Mouse (Mus musculus) frontal cortex, adult 2 months (tissue): Measurements from ENCODE around the gene Cnih1. TPM values are rescaled to one million over a fixed set of nuclear protein-coding genes. Genes with fewer than 3 reads are reported as not detected.
"Not testable (repeated sequence)": the region's sequence is repeated elsewhere in the genome, so short reads cannot be mapped to it uniquely, and the experiment has no call there.

ENCODE experiments used
- DNase-seq, 2 experiments: peaks; one replicate each; pipeline ENCODE4 v3.0.0; 2022; ENCODE audit warnings: low spot score in 1 of 2; ENCODE audit errors: extremely low spot score in 1 of 2
- polyA plus RNA-seq: library from polyadenylated mRNA; depleted of rRNA; stranded (reverse); fragments of >200 nt; gene quantifications from 2 replicates; pipeline ENCODE4 v1.2.3, GENCODE M21; 2012; rRNA removed

Gene Cnih1
- 105 and 117 TPM in 2 replicates for polyA plus RNA-seq

GRCm38 (mm10) chr14:46787787-46788504, at the start of gene Cnih1:
TSS of gene Cnih1 (minus strand) at chr14:46788411.
- DNase-seq: peak; percentile 56 to 93

- DNase-seq: peak in 1 of 2 experiments; percentile 38
Observed at GRCm38 (mm10) chr14:46832354-46833272, 44.4 kb upstream of the Cnih1 start.

DNA sequence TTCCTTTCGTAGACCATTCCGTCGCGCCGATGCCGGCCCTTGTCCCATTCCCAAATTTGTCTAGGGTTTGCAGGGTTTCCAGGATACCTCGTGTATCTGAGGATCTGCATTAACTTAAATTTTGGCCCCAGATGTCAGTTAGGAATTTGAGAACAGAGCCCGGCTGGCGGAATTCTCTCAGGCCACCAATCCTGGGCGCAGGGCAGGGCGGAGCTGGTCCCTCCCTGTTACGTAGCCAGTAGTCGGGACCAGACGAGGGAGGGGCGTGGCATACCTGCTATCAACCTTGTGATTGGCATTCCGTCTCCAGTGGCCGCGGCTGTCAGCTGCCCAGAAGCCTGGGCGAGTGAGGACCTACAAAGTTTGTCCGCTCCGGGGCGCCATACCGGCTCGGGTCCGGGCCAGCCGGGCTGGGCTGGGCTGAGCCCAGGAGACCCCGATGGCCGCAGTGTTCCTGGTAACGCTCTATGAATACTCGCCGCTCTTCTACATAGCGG, 43.7 kb upstream of the Cnih1 start, which contains the start of gene Cgrrf1:
TSS of gene Cgrrf1 (plus strand) at position 289 of the 497 bp plus-strand sequence.
- DNase-seq: peak; percentile 92 to 95

- no peak for DNase-seq
Observed at GRCm38 (mm10) chr14:46831295-46831694, 43.1 kb upstream of the Cnih1 start.

DNA sequence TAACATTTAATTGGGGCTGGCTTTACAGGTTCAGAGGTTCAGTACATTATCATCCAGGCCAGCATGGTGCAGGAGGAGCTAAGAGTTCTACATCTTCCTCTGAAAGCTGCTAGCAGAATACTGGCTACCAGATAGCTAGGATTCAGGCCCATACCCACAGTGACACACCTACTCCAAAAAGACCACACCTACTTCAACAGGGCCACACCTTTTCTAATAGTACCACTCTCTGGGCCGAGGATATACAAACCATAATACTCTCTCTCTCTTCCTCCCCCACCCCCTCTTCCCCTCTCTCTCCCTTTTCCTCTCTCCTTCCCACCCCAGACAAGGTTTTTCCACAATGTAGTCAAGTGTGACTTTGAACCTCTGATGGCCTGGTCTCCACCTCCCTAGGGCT, 39.2 kb upstream of the Cnih1 start:
- no peak for DNase-seq

DNA sequence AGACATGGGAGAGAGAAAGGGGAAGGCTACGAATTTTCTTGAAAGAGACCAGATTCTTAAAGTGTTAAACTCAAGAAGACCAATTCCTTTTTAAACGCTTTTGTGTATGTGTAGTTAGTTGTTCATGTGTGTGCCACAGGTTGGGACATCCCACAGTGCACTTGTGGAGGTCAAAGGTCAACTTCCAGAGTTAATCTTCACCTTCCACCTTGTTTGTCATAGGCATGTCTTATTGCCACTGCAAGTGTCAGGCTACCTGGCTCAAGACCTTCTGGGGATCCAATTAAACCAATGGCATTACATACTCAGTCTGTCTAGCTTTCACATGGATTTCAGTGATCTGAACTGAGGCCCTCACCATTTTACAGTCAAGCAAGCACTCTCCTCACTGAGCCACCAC, 35.8 kb upstream of the Cnih1 start:
- no peak for DNase-seq

DNA sequence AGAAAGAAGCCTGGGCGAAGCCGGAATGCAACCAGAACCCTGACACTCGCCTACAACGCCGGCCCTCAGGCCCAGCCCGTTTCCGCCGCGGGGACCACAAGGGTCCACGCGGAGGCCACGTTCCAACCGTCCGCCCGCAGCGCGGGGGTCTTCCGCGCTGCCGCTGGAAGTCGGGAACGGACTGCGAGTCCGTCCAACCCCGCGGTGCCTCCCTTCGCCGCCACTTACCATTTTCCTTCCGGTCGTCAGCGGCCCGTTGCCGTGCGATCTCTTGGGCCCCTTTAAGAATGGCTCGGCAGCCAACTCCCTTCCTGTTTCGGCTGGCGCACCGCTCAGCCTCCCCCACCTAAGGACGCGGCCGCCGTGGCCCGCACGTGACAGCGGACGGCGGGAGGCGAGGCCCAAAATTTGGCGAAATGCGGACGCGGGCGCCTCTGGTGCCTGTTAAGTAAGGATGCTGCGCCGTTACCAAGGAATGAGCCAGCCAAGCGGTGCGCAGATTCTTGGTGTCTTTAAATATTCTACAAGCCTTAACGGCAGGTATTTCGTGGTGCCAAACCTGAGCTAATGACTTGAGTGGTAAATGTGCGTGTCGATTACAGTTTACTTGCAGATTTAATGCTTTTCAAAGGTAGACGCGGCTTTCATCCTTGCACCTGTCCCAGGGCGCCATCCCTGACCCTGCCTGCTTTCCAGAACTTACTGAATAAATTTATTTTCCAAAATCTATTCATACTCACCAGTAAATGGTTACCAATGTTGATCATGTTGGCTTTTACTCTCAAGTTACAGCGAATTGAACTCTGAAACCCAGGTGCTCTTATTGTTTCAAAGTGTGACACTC, 33.9 kb upstream of the Cnih1 start, which contains the start of gene Gmfb:
TSS of gene Gmfb (minus strand) at position 370 of the 844 bp plus-strand sequence.
- peak; percentile 93 to 98 for DNase-seq

DNA sequence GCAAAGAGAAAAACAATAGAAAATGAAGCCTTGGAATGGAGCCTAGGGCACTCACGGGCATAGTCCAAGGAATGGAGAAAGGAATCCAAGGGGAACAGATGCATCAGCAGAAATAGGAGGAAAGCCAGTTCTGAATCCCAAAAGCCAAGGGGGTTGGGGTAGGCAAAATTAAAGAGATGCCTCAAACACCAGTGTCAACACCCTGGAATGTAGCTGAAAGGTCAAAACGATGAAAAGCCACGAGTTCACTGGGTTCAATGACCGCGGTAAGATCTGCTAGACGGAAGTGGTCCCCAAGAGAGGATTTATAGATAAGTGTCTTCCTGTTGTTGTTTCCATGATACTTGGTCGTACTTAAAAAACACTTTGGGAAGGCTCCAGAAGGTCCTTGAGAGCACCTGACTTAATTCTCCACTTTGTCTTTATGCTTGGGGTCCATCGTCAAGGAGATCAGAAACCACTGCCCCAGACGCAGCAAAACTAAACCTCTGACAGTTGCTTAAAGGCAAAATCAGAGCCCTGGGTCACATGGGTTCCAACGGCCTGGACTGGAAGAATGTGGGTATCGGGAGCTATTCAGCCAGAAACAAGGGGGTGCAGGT, 33.2 kb upstream of the Cnih1 start:
- DNase-seq: peak in 1 of 2 experiments; percentile 46

DNA sequence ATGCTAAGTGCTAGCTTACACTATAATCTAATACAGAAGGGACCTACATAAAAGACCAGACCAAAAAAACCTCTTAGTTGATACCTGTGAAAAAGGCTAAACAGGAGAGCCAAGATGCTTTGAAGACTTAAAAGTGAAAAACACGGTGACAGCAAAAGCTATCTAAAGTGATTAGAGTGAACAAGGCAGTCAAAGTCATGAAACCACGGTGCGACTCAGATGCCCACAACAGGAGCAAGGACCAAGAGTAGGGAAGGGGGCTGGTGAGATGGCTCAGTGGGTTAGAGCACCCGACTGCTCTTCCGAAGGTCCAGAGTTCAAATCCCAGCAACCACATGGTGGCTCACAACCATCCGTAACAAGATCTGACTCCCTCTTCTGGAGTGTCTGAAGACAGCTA, 31.8 kb upstream of the Cnih1 start:
- DNase-seq: not testable (repeated sequence)

DNA sequence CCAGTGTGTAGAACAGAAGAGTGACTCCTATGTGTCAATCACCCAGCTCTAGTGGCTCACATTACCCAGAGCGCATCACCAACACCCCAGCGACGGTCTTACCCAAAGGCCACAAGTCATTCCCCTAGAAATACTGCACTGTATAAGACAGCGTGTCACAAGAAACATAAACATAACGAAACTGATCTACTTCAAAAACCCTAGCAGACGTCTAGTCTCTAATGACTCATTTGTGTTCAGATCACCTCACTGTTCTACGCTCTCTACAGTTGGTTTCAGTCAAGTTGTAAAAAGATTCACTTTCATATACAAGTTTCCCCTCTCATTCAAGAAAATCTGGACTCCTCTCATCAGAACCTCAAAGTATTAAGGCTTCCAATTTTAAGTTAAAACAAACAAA, 30.5 kb upstream of the Cnih1 start:
- DNase-seq: no peak

DNA sequence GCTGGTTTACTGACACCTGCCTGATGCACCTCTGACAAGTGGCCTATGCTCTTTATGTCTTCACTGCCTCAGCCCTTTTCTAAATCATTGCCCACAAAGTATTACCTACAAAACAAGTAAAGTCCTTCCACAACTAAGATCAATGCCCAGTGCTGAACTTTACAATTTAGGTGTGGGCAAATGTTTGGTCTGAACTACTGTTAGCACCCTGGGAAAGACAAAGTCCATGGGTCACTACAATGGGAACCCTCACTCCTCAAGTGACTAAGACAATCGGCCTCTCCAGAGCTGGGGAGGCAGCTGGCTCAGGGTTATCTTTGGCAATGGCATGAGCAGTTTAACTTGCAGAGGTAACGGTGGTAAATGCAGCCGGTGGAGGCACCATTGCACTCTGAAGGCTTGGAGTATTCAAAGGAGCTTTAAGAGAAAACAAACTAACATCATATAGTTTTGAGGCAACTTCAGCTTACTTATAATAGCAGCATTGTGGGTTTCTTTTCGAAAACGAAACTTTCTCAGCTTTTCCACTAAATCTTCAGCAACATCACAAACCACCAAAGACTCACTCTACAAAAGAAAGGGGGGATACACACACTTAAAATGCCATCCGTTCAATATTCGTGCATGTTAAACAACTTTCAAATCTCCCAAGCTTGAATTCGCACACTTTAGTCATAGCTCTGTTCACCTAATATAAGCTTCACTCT, 28.9 kb upstream of the Cnih1 start:
- DNase-seq: no peak

DNA sequence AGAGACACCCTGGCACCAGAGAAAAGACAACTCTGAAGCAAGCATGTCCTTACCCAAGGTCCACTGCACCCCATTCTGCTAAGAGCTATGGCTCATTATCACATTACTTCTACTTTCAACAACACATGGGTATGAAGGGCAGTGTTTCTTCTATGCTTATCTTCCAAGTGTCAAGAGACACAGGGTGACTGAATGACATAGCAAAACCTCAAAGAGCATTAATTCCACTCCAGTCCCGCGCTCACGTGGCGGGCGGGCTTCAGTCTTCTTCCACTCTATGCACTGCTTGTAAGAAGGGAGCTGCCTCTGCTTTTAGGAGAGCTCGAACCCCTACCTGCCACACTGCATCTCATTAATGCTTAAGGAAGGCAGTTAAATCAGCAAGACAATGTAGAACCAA, 27.4 kb upstream of the Cnih1 start:
- no peak for DNase-seq

DNA sequence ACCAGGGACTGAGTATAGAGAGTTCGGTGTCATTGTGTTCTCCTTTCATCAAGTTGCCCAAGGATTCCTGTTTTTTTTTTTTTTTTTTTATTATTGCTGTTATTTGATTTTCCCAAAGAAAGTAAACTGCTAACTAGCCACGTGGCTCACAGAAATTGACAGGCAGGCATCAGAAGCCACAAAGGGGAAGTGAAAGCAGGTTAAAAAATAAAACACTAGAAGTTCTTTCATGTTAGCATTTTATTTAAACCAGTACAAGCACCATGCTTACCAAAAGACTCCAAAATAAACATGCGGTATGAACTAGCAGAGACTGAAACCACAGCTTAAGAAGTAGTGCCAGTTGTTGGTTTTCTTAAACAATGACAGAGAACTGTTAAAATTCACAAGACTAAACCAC, 19.7 kb upstream of the Cnih1 start:
- no peak for DNase-seq

DNA sequence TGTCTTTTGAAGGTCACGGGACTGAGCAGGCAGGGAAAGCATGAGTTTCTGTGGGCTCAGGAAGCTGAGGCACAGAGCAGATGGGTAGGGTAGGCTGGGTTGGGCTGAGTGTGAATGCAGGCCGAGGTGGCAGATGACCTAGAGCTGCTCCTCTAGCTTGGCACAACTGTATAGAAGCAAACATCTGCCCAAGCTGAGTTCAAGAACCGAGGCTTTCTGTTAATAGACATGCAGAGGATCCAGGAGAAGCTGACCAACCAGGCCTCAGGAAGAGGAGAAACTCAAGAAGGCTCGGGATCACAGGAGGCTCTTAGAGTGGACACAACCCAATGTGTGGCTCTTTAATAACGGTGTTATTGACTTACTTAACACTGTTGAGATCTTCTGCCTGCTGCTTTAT, 18.0 kb upstream of the Cnih1 start:
- no peak for DNase-seq

GRCm38 (mm10) chr14:46803791-46804190, 15.6 kb upstream of the Cnih1 start:
- DNase-seq: no peak

DNA sequence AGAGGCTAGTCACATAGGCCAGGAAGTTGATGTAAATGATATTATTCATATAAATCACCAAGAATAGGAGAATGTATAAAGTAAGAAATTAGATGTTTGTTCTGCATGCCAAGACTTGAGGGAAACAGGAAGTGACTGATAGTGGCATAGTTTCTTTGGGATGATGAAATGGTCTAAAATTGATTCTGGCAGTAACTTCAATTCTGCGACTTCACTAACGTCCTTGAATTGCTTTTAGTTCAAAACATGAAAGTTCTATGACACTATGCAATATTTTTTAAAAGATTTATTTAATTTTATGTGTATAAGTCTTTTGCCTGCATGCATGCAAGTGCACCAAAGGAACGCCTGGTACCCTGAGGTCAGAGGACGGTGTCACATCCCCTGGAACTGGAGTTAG, 15.0 kb upstream of the Cnih1 start:
- DNase-seq: no peak

DNA sequence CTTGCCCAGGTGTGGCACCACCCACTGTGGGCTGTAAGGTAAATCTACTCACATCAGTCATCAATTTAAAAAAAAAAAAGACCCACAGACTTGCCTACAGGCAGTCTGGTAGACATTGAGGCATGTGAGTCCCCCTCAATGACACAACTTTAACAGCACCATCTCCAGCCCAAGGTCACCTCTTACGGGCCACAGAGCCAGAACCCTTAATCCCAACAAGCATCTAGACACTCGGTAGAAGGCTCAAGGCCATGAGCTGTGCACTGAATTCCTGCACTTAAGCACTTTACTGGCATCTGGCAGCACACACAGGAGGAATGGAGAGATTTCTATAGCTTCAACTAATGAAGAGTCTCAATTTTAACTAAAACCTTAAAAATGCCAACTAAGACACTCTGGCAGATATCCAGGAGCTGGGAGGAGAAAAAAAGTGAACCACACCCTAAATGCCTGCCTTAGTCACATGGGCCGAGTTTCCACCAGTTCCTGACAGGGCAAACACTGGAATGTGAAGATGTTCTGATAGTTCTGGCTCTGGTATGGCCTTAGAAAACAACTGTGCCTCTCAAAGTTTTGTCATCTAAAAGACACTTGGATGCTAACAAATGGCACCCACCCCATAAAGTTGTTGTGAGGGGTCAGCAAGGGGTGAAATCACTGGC, 12.6 kb upstream of the Cnih1 start:
- DNase-seq: no peak

DNA sequence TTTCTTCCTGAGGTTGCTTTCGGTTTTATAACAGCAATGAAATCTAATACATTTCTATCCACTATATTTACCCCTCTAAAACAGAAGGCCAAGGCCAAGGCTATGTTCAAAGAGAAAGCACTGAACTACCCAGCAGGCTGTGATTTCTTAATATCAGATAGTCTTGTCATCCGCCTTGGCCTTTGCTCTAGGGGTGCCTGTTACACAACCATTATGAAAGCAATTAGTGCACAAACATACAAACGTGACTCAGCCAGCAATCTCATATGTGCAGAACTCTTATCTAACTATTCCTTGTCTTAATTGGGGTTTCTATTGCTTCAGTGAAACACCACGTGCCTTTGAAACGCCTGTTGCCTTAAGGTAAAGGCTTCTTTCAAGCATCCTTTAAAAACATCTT, 5.9 kb upstream of the Cnih1 start:
- no peak for DNase-seq

DNA sequence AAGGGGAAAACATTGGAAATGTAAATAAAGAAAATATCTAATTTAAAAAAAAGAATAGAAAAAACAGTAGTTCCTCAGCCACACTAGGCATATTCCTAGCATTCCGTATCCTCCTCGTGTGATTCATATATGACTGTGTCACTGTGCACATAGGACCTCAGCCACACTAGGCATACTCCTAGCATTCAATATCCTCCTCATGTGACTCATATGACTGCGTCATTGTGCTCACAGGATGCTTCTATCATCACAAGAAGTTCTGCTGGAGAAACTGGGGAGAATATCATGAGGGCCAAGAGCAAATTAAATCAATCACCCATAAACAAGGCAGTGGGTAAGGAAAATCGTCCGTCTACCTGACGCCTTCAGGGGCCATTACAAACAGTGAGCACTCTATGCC, 2.5 kb upstream of the Cnih1 start:
- no peak for DNase-seq
